Mouse (Mus musculus) forelimb bud, embryonic 11.5 days (tissue): ENCODE data around the gene Fam189b.

Experiments
- DNase-seq: peaks from one replicate; pipeline ENCODE4 v3.0.0-alpha.2; 2012; ENCODE audit warnings: low read depth, low spot score

The Fam189b gene

GRCm38 (mm10) chr3:89228180-89228549 lies 45.2 kb downstream of the Fam189b start:
- peak; percentile 78 for DNase-seq

- no peak for DNase-seq
These were observed 45.9 kb downstream of the Fam189b start, which contains the start of gene Muc1 for GRCm38 (mm10) chr3:89228836-89229235. Gene Muc1 (plus strand): TSS chr3:89229057.

GRCm38 (mm10) chr3:89229276-89229675 lies 46.3 kb downstream of the Fam189b start:
- DNase-seq: no peak

- no peak for DNase-seq
These were observed 47.6 kb downstream of the Fam189b start for GRCm38 (mm10) chr3:89230561-89230960.

GRCm38 (mm10) chr3:89231345-89231744 lies 48.4 kb downstream of the Fam189b start:
- no peak for DNase-seq

- DNase-seq: no peak
These were observed 48.9 kb downstream of the Fam189b start for GRCm38 (mm10) chr3:89231772-89232275.

GRCm38 (mm10) chr3:89232614-89233013 lies 49.7 kb downstream of the Fam189b start:
- no peak for DNase-seq

GRCm38 (mm10) chr3:89233562-89234110 lies 50.7 kb downstream of the Fam189b start:
- DNase-seq: no peak

- DNase-seq: no peak
These were observed 53.6 kb downstream of the Fam189b start for GRCm38 (mm10) chr3:89236516-89236915.

- DNase-seq: no peak
These were observed 54.7 kb downstream of the Fam189b start for GRCm38 (mm10) chr3:89237682-89238081.

GRCm38 (mm10) chr3:89238494-89238893 lies 55.6 kb downstream of the Fam189b start:
- DNase-seq: no peak
